Mouse (Mus musculus): ENCODE data around the gene Tmx2. TPM values are rescaled to one million over a fixed set of nuclear protein-coding genes. Genes with fewer than 3 reads are reported as not detected.
A peak's percentile ranks its signal among the peaks of the same experiment; 100 is the strongest.

Tmx2 gene
- polyA plus RNA-seq, 1 experiment from 2014 or later: 184 TPM

- WGBS: 72% methylated on average over 5 of the region's 5 CpGs
- H3K9ac ChIP-seq (ENCODE audit: low read length): no peak overlapping the region
- ATAC-seq (replicated peaks; ENCODE audit: low FRiP score) (no peak), DNase-seq (ENCODE audit: low spot score) (no peak)
- no peak overlapping the region for H3K4me2 ChIP-seq (ENCODE audit: low read depth, low read length, severe bottlenecking)
- H3K27me3 ChIP-seq (ENCODE audit: control insufficient read depth, insufficient read depth, low read length): no peaks in the 10 kb centered on the region
- no peaks in the 10 kb centered on the region for H3K36me3 ChIP-seq (ENCODE audit: control insufficient read depth, insufficient read depth, low read length)
- H3K27ac ChIP-seq (ENCODE audit: low read depth, low read length): no peak overlapping the region; the same call in 1 of the 2 replicates
- H3K9me3 ChIP-seq (ENCODE audit: control insufficient read depth, low read length): no peaks in the 10 kb centered on the region
- no peak overlapping the region for H3K4me3 ChIP-seq (ENCODE audit: low read depth, low read length)
- H3K4me1 ChIP-seq (replicated peaks; ENCODE audit: control insufficient read depth, insufficient read depth, low read length): peaks cover 24% of the 10 kb centered on the region
Measured at GRCm38 (mm10) chr2:84638428-84639220, 40.3 kb downstream of the Tmx2 start.

- Histone ChIP-seq H3K4me2 (ENCODE audit: low read depth, low read length, severe bottlenecking) (no peak overlapping the region), H3K27me3 (ENCODE audit: control insufficient read depth, insufficient read depth, low read length) (no peaks in the 10 kb centered on the region), H3K4me1 (replicated peaks; ENCODE audit: control insufficient read depth, insufficient read depth, low read length) (peaks cover 24% of the 10 kb centered on the region), H3K36me3 (ENCODE audit: control insufficient read depth, insufficient read depth, low read length) (no peaks in the 10 kb centered on the region), H3K9me3 (ENCODE audit: control insufficient read depth, low read length) (no peaks in the 10 kb centered on the region), H3K9ac (ENCODE audit: low read length) (no peak overlapping the region), H3K27ac (ENCODE audit: low read depth, low read length) (0 out of 2 replicates have a peak overlapping the region, but pooled peaks have one; percentile 12), H3K4me3 (ENCODE audit: low read depth, low read length) (no peak overlapping the region)
- ATAC-seq (replicated peaks; ENCODE audit: low FRiP score) (no peak), DNase-seq (ENCODE audit: low spot score) (no peak)
- WGBS: 48% methylated on average over 7 of the region's 7 CpGs
Measured at GRCm38 (mm10) chr2:84637452-84638165, 41.3 kb downstream of the Tmx2 start.

GRCm38 (mm10) chr2:84636231-84636741 lies 42.7 kb downstream of the Tmx2 start:
- no peak overlapping the region for H3K9ac ChIP-seq (ENCODE audit: low read length)
- no peak overlapping the region for H3K4me2 ChIP-seq (ENCODE audit: low read depth, low read length, severe bottlenecking)
- peaks cover 24% of the 10 kb centered on the region for H3K4me1 ChIP-seq (replicated peaks; ENCODE audit: control insufficient read depth, insufficient read depth, low read length)
- no peak for ATAC-seq (replicated peaks; ENCODE audit: low FRiP score)
- peak overlapping the region; percentile 86 for H3K27ac ChIP-seq (ENCODE audit: low read depth, low read length)
- H3K9me3 ChIP-seq (ENCODE audit: control insufficient read depth, low read length): no peaks in the 10 kb centered on the region
- 40% methylated on average over 8 of the region's 8 CpGs for whole genome bisulfite sequencing
- H3K4me3 ChIP-seq (ENCODE audit: low read depth, low read length): no peak overlapping the region
- no peak for DNase-seq (ENCODE audit: low spot score)
- H3K36me3 ChIP-seq (ENCODE audit: control insufficient read depth, insufficient read depth, low read length): no peaks in the 10 kb centered on the region
- no peaks in the 10 kb centered on the region for H3K27me3 ChIP-seq (ENCODE audit: control insufficient read depth, insufficient read depth, low read length)

GRCm38 (mm10) chr2:84635611-84636010 lies 43.3 kb downstream of the Tmx2 start:
- Histone ChIP-seq H3K4me2 (ENCODE audit: low read depth, low read length, severe bottlenecking) (no peak overlapping the region), H3K4me1 (replicated peaks; ENCODE audit: control insufficient read depth, insufficient read depth, low read length) (peaks cover 24% of the 10 kb centered on the region), H3K27me3 (ENCODE audit: control insufficient read depth, insufficient read depth, low read length) (no peaks in the 10 kb centered on the region), H3K4me3 (ENCODE audit: low read depth, low read length) (no peak overlapping the region), H3K36me3 (ENCODE audit: control insufficient read depth, insufficient read depth, low read length) (no peaks in the 10 kb centered on the region), H3K27ac (ENCODE audit: low read depth, low read length) (peak overlapping the region; percentile 86), H3K9ac (ENCODE audit: low read length) (no peak overlapping the region), H3K9me3 (ENCODE audit: control insufficient read depth, low read length) (no peaks in the 10 kb centered on the region)
- WGBS: 3% methylated on average over 2 of the region's 2 CpGs
- ATAC-seq (replicated peaks; ENCODE audit: low FRiP score) (peak; percentile 93), DNase-seq (ENCODE audit: low spot score) (peak; percentile 84)

- WGBS: 28% methylated on average over 4 of the region's 4 CpGs
- Histone ChIP-seq H3K9me3 (ENCODE audit: control insufficient read depth, low read length) (no peaks in the 10 kb centered on the region), H3K27ac (ENCODE audit: low read depth, low read length) (peak overlapping the region; percentile 86), H3K4me1 (replicated peaks; ENCODE audit: control insufficient read depth, insufficient read depth, low read length) (peaks cover 24% of the 10 kb centered on the region), H3K4me3 (ENCODE audit: low read depth, low read length) (no peak overlapping the region), H3K4me2 (ENCODE audit: low read depth, low read length, severe bottlenecking) (peak overlapping the region; percentile 33), H3K9ac (ENCODE audit: low read length) (peak overlapping the region; percentile 20; the same call in 1 of the 2 replicates), H3K36me3 (ENCODE audit: control insufficient read depth, insufficient read depth, low read length) (no peaks in the 10 kb centered on the region), H3K27me3 (ENCODE audit: control insufficient read depth, insufficient read depth, low read length) (no peaks in the 10 kb centered on the region)
- DNase-seq (ENCODE audit: low spot score): no peak
- peak; percentile 45 for ATAC-seq (replicated peaks; ENCODE audit: low FRiP score)
Measured at GRCm38 (mm10) chr2:84634934-84635482, 43.9 kb downstream of the Tmx2 start.

- Histone ChIP-seq H3K4me1 (replicated peaks; ENCODE audit: control insufficient read depth, insufficient read depth, low read length) (peaks cover 24% of the 10 kb centered on the region), H3K36me3 (ENCODE audit: control insufficient read depth, insufficient read depth, low read length) (no peaks in the 10 kb centered on the region), H3K9ac (ENCODE audit: low read length) (no peak overlapping the region), H3K27ac (ENCODE audit: low read depth, low read length) (no peak overlapping the region), H3K9me3 (ENCODE audit: control insufficient read depth, low read length) (no peaks in the 10 kb centered on the region), H3K4me3 (ENCODE audit: low read depth, low read length) (no peak overlapping the region), H3K4me2 (ENCODE audit: low read depth, low read length, severe bottlenecking) (no peak overlapping the region), H3K27me3 (ENCODE audit: control insufficient read depth, insufficient read depth, low read length) (no peaks in the 10 kb centered on the region)
- WGBS: 87% methylated on average over 4 of the region's 4 CpGs
- DNase-seq (ENCODE audit: low spot score) (no peak), ATAC-seq (replicated peaks; ENCODE audit: low FRiP score) (no peak)
Measured at GRCm38 (mm10) chr2:84634006-84634405, 44.9 kb downstream of the Tmx2 start.

GRCm38 (mm10) chr2:84632999-84633398 lies 45.9 kb downstream of the Tmx2 start:
- Histone ChIP-seq H3K9ac (ENCODE audit: low read length) (no peak overlapping the region), H3K4me3 (ENCODE audit: low read depth, low read length) (no peak overlapping the region), H3K9me3 (ENCODE audit: control insufficient read depth, low read length) (no peaks in the 10 kb centered on the region), H3K27me3 (ENCODE audit: control insufficient read depth, insufficient read depth, low read length) (no peaks in the 10 kb centered on the region), H3K27ac (ENCODE audit: low read depth, low read length) (no peak overlapping the region), H3K4me1 (replicated peaks; ENCODE audit: control insufficient read depth, insufficient read depth, low read length) (peaks cover 18% of the 10 kb centered on the region), H3K36me3 (ENCODE audit: control insufficient read depth, insufficient read depth, low read length) (no peaks in the 10 kb centered on the region), H3K4me2 (ENCODE audit: low read depth, low read length, severe bottlenecking) (no peak overlapping the region)
- no peak for DNase-seq (ENCODE audit: low spot score)
- no peak for ATAC-seq (replicated peaks; ENCODE audit: low FRiP score)
- 12% methylated on average over 3 of the region's 3 CpGs for WGBS

GRCm38 (mm10) chr2:84632001-84632400 lies 46.9 kb downstream of the Tmx2 start:
- H3K36me3 ChIP-seq (ENCODE audit: control insufficient read depth, insufficient read depth, low read length): no peaks in the 10 kb centered on the region
- no peaks in the 10 kb centered on the region for H3K9me3 ChIP-seq (ENCODE audit: control insufficient read depth, low read length)
- peaks cover 12% of the 10 kb centered on the region for H3K4me1 ChIP-seq (replicated peaks; ENCODE audit: control insufficient read depth, insufficient read depth, low read length)
- 100% methylated on average over 1 of the region's 1 CpGs for WGBS
- H3K27me3 ChIP-seq (ENCODE audit: control insufficient read depth, insufficient read depth, low read length): no peaks in the 10 kb centered on the region
- DNase-seq (ENCODE audit: low spot score) (no peak), ATAC-seq (replicated peaks; ENCODE audit: low FRiP score) (no peak)
- H3K27ac ChIP-seq (ENCODE audit: low read depth, low read length): no peak overlapping the region
- H3K4me2 ChIP-seq (ENCODE audit: low read depth, low read length, severe bottlenecking): no peak overlapping the region
- H3K4me3 ChIP-seq (ENCODE audit: low read depth, low read length): no peak overlapping the region
- no peak overlapping the region for H3K9ac ChIP-seq (ENCODE audit: low read length)
